Mouse (Mus musculus) CH12F3 (cell line): ENCODE data around the gene Arhgap44.

Source experiments
- in situ Hi-C: fragments of 300-500 bp; cut with MboI; formaldehyde crosslinking; loops from 2 replicates; pipeline ENCODE4 v1.14.3; 2020; ENCODE audit warnings: low sequenced_read_pairs

Arhgap44 gene

GRCm38 (mm10) chr11:65013906-65014305, 148.9 kb downstream of the Arhgap44 start:
- in situ Hi-C loops: no loop called here

- in situ Hi-C loops: no loop called here
Observed at GRCm38 (mm10) chr11:65006047-65006446, 156.7 kb downstream of the Arhgap44 start.

GRCm38 (mm10) chr11:65004836-65005235, 157.9 kb downstream of the Arhgap44 start:
- in situ Hi-C loops: no loop called here

- in situ Hi-C loops: no loop called here
Observed at GRCm38 (mm10) chr11:65003611-65004010, 159.2 kb downstream of the Arhgap44 start.

GRCm38 (mm10) chr11:65001729-65002128, 161.0 kb downstream of the Arhgap44 start:
- in situ Hi-C loops: no loop called here

- in situ Hi-C loops: no loop called here
Observed at GRCm38 (mm10) chr11:64999685-65000084, 163.1 kb downstream of the Arhgap44 start.

- in situ Hi-C loops: no loop called here
Observed at GRCm38 (mm10) chr11:64998439-64998838, 164.3 kb downstream of the Arhgap44 start.

GRCm38 (mm10) chr11:64988556-64988955, 174.2 kb downstream of the Arhgap44 start:
- in situ Hi-C loops: no loop called here

GRCm38 (mm10) chr11:64979489-64979845, 183.3 kb downstream of the Arhgap44 start:
- in situ Hi-C loops: no loop called here

- in situ Hi-C loops: no loop called here
Observed at GRCm38 (mm10) chr11:64978720-64979488, 183.9 kb downstream of the Arhgap44 start, which contains the start of gene Elac2. Gene Elac2, plus strand, starts transcription at chr11:64979038.

- in situ Hi-C loops: no loop called here
Observed at GRCm38 (mm10) chr11:64972418-64972817, 190.3 kb downstream of the Arhgap44 start.

GRCm38 (mm10) chr11:64971471-64971988, 191.2 kb downstream of the Arhgap44 start:
- in situ Hi-C loops: no loop called here

- in situ Hi-C loops: no loop called here
Observed at GRCm38 (mm10) chr11:64968939-64969342, 193.8 kb downstream of the Arhgap44 start.

- in situ Hi-C loops: no loop called here
Observed at GRCm38 (mm10) chr11:64968507-64968906, 194.3 kb downstream of the Arhgap44 start.

GRCm38 (mm10) chr11:64962629-64963028, 200.1 kb downstream of the Arhgap44 start:
- in situ Hi-C loops: no loop called here

GRCm38 (mm10) chr11:64956962-64957729, 205.6 kb downstream of the Arhgap44 start:
- in situ Hi-C loops: no loop called here
